Mouse (Mus musculus): ENCODE measurements around the gene Nup133. TPM values are rescaled to one million over a fixed set of nuclear protein-coding genes. Genes with fewer than 3 reads are reported as not detected.
A peak's percentile ranks its signal among the peaks of the same experiment; 100 is the strongest.
"Not testable (repeated sequence)": the region's sequence is repeated elsewhere in the genome, so short reads cannot be mapped to it uniquely, and the experiment has no call there.

Gene Nup133
- 18.8 and 22.0 TPM in 2 replicates for total RNA-seq (2021)
- long read RNA-seq, full-length matches to known transcripts: 20 of 33 reads
- long read RNA-seq, partial matches to known transcripts: 12 of 33 reads
- long read RNA-seq, other reads (novel, unspliced or antisense): 1 of 33 reads

- DNase-seq: peak; percentile 99
Measured at GRCm38 (mm10) chr8:123948942-123949685, at the start of gene Nup133. Gene Nup133, minus strand, starts transcription at chr8:123949265.

DNA sequence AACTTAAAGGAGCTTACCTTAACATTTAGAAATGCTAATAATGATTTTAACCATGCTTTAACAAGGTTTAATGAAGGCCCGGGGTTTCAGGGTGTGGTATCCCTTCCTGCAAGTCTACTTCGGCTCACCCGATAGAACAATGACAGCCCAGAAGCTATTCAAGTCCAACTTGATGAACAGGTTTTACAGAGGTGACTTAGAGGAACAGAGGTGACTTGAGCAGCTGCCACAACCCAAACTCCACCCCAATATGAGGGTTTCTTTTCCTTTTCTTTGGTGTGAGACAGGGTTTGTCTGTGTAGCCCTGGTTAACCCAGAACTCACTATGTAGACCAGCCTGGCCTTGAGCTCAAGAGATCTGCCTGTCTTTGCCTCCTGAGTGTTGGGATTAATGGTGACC, 44.9 kb upstream of the Nup133 start:
- no peak for DNase-seq

DNA sequence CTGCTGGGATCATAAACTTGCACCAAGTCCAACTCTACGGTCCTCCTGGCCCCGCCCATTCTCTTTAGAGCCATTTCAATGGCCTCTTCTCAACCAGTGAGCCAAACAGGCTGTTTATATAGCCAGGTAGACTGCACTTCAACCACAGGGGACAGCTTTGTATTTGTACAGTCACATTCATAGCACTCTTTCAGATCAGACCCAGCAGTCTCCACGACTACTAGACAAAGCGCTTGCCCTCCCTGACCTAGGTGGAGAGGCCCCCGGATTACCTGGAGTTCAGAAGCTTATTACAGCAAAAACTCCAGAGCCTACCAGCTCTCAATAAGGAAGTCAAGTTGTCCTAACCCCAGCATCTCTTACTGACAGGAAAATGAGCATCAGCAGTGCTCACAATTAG, 44.5 kb upstream of the Nup133 start:
- no peak for DNase-seq

DNA sequence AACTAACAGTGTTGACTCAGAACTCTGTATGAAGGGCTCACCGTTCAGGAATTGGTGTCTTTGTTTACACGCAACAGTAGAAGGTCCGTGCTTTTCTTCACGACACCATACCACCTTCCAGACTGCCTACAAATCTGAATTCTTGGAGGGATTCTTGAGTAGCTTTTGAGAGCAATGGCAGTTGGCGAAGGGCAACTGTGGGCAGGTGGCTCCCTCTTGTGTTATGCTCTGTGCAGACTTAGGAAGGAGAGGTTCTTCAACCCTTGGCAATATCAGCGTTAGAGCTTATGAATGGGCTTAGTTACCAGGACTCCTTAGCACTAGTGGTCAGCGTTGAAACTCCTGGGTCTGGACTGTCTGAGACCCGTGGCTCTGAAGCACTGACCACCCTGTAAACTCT, 43.5 kb upstream of the Nup133 start:
- DNase-seq: no peak

DNA sequence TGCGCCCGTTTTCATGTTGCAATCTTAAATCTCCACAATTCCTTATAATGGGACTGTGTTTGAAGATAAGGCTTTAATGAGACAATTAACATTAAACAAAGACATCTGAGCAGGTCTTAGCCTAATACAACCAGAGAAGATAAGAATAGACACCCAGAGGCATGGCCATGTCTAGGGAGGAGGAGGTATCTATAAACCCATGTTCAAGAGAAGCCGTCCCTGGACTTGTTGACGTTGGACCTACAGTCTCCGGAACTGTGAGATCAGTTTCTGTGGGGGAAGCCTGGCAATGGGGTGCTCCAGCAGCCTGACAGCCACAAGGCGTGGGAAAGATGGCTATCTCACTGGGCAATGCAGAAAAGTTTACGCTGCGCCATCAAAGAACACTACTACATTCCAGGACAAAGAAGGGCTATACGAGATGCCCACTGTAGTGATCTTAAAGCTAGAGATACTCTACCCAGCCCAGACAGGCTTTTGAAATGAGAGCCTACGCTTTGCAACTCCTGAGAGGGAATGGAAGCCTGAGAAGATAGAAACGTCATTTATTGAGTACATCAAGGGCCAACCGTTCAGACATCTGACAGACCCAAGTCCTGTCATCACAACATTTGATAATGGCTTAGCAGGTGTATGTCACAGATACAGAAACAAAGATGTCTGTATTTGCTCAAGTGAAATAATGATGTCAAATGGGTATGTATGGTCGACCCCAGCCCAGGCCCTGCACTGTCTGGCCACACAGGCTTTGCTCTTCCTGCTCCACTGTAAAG, 41.4 kb upstream of the Nup133 start:
- no peak for DNase-seq

GRCm38 (mm10) chr8:123989128-123989527, 40.1 kb upstream of the Nup133 start:
- no peak for DNase-seq

DNA sequence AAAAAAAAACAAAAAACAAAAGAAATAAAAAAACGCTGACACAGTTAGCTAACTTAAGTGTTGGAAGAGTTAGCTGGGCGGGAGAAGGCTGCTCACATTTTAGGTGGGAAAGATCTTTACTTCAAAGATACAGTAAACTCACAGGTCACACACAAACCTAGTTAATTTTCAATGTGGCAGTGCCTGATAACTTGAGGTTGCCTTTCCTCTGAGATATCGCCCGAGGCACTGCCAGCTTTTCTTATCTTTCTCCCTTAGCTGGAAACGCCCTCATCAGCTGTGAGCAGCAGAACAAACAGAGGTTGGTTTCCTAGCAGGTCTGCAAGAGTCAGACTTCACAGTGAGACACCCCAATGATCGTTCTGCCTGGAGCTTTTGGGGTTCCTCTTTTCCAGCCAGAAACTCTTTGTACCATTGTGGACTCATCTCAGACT, 39.6 kb upstream of the Nup133 start:
- DNase-seq: no peak

DNA sequence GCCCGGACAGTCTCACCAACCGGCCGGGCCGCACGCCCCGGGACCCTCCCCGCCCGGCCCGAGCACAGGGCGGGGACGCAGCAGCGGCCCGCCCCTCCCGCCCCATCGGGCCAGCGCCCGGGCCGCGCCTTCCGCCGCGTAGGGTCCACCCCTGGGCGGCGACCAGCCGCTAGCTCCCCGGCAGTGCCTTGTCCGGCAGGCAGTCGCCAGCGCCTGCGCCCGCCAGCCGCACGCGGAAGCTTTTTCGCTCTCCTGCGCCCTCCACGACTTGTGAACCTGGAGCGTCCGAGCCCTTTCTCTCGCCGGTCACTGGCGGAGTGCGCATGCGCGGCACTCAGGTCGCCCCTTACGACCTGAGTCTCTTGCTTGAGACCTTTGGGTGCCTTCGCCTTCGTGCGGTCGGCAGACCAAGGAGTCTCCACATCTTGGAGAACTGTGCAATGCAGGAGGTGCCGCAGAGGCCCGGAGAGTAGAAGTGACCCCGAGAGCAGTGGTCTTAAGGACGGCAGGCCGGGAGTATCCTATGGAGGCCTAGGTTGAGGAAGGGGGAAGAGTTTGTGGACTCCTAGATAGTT, 33.8 kb upstream of the Nup133 start, which contains the start of gene Abcb10:
TSS of gene Abcb10 (minus strand) at position 297 of the 575 bp plus-strand sequence.
- DNase-seq: peak; percentile 91

DNA sequence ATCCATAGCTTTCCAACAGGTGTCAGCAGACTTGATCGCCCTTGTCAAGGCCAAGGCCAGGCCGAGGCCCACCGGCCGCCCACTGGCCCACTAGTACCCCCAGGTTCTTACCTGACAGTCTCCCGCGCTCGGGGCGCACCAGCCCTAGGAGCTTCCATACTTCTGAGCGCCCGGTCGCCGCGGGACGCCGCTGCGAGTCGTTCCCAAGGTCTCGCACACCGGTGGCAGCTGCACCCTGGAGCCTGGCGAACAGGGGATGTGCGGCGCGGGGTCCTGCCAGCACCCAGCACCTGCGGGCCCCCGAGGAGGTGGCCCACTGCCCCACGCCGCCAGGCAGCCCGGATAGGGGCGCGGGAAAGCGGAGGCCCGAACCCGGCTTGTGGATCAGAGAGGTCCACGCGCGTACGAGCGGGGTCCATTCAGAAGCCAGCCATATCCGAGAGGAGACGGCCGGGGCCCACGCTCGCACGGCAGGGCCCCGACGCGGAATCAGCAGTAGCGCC, 33.3 kb upstream of the Nup133 start:
- DNase-seq: peak; percentile 31

DNA sequence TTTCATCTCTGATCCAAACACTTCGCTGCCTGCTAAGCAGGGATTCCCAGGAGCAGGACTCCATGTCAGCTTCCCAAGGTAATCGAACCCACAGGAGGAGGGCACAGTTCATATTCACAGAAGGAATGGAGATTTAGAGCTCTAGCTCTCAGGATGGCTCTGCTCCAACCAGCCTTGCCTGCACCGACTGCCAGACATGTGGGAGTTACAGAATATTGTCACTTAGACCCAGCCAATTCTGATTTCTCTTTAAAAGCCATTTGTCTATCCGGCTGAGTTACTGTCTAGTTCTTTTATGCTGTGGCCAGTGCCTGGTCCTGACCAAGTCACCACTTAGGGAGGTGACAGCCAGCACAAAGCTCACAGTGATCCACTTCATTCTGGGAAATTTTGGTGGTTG, 32.6 kb upstream of the Nup133 start:
- no peak for DNase-seq

- no peak for DNase-seq
Measured at GRCm38 (mm10) chr8:123980239-123980638, 31.2 kb upstream of the Nup133 start.

DNA sequence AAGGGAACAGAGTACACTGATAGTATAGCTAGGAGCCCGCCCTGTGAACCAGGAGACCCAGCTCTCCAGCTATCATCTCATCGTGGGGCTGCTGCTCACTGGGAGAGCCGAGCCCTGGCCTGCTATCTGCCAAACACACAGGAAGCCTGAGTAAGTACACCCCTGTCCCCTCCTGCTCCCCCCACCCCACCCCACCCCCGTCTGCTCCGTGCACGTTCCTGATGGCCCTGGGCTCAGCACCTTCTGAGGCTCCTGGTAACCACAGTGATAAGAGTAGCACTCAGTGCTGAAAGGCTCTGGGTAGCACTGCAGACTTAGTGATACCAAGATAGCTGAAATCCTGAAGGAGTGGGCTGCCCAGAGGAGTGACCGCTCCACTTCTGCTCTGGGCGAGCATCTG, 29.9 kb upstream of the Nup133 start:
- no peak for DNase-seq

- peak; percentile 25 for DNase-seq
Measured at GRCm38 (mm10) chr8:123978166-123978838, 29.2 kb upstream of the Nup133 start.

DNA sequence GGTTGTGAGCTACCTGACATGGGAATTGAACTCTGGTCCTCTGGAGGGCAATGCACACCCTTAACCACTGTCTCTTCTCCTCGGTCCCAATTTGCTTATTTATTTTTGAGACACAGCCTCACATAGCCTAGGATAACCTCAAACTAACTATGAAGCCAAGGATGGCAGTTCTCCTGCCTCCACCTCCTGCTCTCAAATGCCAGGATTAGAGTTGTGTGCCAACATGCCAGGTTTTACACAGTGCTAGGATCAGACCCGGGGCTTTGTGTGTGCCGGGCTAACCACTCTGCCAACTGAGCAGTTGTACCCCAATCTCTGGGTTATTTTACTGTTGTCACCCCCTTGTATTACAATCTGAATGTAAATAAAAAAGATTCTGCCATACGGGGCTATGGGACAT, 28.4 kb upstream of the Nup133 start:
- no peak for DNase-seq

DNA sequence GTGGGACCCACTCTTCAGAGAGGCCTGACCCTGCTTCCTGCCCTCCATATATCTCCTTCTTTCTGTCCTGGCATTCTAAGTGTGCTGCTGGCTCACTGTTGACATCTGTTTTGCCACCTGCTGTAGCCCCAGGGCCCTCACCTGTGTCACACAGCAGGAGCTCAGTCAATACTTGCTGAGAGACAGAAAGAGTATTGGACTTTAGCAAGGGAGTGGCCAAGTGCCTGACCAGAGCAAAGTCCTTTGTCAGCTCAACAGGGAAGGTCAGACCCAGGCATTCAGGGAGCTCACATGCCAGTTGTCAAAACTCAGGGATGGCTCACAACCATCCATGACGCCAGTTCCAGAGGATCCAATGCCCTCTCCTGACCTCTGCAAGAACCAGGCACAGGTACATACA, 24.4 kb upstream of the Nup133 start:
- no peak for DNase-seq

DNA sequence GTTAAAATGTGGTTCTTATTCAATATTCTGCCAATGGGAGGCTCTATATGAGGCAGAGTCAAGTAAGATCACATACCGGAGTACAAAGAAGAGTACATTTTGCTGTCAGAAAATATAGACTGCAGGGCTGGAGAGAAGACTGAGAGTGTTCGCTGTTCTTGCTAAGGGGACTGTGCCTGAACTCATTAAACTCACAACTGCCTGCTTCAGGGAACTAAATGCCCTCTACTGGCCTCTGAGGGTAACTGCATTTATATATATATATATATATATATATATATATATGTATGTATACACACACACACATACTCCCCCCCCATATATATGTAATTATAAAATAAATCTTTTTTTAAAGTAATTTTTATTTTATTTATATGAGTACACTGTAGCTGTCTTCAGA, 17.8 kb upstream of the Nup133 start:
- no peak for DNase-seq

GRCm38 (mm10) chr8:123961371-123961770, 12.3 kb upstream of the Nup133 start:
- DNase-seq: no peak

DNA sequence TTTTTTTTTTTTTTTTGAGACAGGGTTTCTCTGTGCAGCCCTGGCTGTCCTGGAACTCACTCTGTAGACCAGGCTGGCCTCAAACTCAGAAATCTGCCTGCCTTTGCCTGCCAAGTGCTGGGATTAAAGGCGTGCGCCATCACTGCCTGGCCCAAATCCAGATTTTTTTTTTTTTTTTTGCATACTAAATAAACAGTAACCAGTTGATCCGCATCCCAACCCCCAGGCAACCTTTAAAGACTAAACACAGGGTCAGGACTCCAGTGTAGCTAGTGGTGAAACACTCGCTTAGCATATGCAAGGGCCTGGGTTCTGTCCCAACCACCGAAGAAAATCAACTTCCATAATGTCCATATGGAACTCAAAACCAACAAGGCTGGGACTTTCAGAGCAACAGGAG, 11.5 kb upstream of the Nup133 start:
- not testable (repeated sequence) for DNase-seq

DNA sequence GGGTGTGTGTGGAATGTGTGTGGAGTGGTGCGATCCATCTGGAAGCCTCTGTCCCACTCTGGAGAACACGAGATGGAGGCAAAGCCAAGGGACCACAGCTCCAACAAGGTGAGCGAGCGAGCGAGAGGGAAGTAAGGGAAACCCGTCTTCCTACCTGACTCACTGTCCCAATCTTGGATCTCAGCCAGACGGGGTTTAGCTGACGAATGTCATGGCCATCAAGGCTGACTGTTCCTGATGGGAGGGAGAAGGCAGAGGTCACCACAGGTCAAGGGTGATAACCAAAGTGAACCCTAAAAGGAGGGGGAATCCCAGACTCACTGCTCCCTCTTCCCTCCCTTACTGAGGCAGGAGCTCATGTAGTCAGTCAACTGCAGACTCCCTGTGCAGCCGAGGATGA, 11.0 kb upstream of the Nup133 start:
- peak; percentile 31 for DNase-seq

DNA sequence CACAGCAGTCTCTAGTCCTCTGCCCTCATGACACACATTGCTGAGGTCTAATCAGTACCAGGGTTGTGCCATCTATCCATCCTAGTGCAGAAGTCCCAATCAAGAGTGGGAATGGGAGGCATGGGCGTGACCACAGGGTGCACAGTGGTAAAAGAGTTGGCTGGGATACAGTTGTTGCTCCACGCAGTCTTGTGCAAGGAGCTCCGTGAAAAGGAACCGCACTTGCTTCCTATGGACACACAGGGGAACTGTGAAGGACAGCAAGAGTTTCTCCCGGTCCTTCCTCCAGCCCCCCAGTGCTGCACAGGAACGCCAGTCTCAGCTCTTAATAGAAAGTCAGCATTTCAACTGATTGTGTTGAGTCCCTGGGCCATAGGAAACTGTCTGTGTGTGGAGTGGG, 10.4 kb upstream of the Nup133 start:
- DNase-seq: no peak

DNA sequence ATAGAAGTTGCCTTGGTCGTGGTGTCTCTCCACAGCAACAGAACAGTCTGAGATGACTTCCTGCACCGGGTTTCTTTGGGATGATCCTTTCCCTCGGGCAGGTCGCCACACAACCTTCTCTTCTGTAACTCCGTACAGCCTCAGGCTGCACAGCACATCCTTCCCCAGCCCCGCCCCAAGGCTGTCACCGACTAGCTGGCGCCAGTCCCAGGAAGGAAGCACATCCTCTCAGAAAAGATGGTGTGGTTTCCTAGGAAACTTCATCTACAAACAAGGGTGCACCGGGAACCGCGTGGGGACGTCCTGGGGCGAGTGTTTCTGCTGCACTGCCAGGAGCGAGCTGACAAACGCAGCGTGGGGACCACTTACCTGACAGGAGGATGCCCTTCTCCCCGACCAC, 9.1 kb upstream of the Nup133 start:
- DNase-seq: no peak

GRCm38 (mm10) chr8:123954246-123954645, 5.2 kb upstream of the Nup133 start:
- DNase-seq: no peak
